14 mouse cellular contexts compared by ENCODE assay signal in genomic region chr6:53450494-53450893, GRCm38 (mm10).
A peak's percentile ranks its signal among the peaks of the same experiment; 100 is the strongest.
DNase-seq lines count a peak whose midpoint lies in the region.
"Had no signal": no experiment of that assay in that cellular context is flagged by ENCODE, and none has a peak within 500 bp of the region (broad histone marks: within the 10 kb centered on the region; RNA-seq: fewer than 3 reads in every experiment).

No protein-coding gene starts in this region.

- peak; percentile 2 to 46 for DNase-seq in frontal cortex, adult 2 months (ENCODE audit: extremely low spot score in 1 of 2, low spot score in 1 of 2)
- no peak for DNase-seq in frontal cortex, postnatal 10 days (ENCODE audit: low spot score in 2 of 2)
- DNase-seq in right cerebral cortex, adult 2 months (ENCODE audit: low spot score in 2 of 2) = peak; percentile 16 to 21
- no peak for DNase-seq in right cerebral cortex, postnatal 25 days
- DNase-seq in layer of hippocampus, postnatal 36 days = peak; percentile 36 to 42
- no peak for DNase-seq in adipocyte (ENCODE audit: low spot score)
- DNase-seq in lung, postnatal 36 days = no peak
- DNase-seq: adrenal gland, adult 2 months; cerebellum, adult 9-10 months; gastrocnemius, postnatal 36 days; heart, postnatal 4 days; kidney, adult 11 months; retina, postnatal 1 day; thymus, adult 2 months had no signal

Comparison
In these comparisons a context has a peak if more than half of its experiments do, and no peak if none do; other contexts are left out.
1. DNase-seq: peak in frontal cortex, adult 2 months (2 of 2), right cerebral cortex, adult 2 months (2 of 2) and layer of hippocampus, postnatal 36 days (2 of 2); none in frontal cortex, postnatal 10 days (0 of 2), right cerebral cortex, postnatal 25 days (single experiment), adipocyte (single experiment) and lung, postnatal 36 days (single experiment).